In genomic region chr19:4326106-4326505, GRCm38 (mm10) we compare ENCODE assay signal across 17 mouse cellular contexts. TPM values are rescaled to one million over a fixed set of nuclear protein-coding genes. Genes with fewer than 3 reads are reported as not detected.
DNase-seq lines count a peak whose midpoint lies in the region; ATAC-seq lines count a peak whose summit lies in the region.
"Had no signal": no experiment of that assay in that cellular context is flagged by ENCODE, and none has a peak within 500 bp of the region (broad histone marks: within the 10 kb centered on the region; RNA-seq: fewer than 3 reads in every experiment).

No protein-coding gene starts in this region.

- WGBS in embryonic facial prominence, embryonic 14.5 days = 83% methylated on average over 3 of the region's 3 CpGs

- peak; percentile 53 for DNase-seq in heart, adult 11 months
- DNase-seq in heart, postnatal 4 days = no peak
- peak; percentile 24 for DNase-seq in kidney, postnatal 14 days
- DNase-seq in kidney, adult 18-20 months = no peak
- peak; percentile 35 for DNase-seq in embryonic facial prominence, embryonic 14.5 days (ENCODE audit: low spot score)
- peak; percentile 77 for DNase-seq in fat pad, adult 2 months (ENCODE audit: extremely low read depth, low read depth, low spot score)
- no peak for DNase-seq in layer of hippocampus, adult 9-10 months (ENCODE audit: low spot score)
- DNase-seq: adrenal gland, postnatal 10 days; cerebellum, adult 11 months; cerebellum, adult 8-10 months had no signal

- H3K9ac ChIP-seq in embryonic facial prominence, embryonic 14.5 days (ENCODE audit: low read depth, low read length) = no peak overlapping the region
- H3K9ac ChIP-seq: embryonic facial prominence, embryonic 15.5 days; forebrain, embryonic 12.5 days; heart, embryonic 12.5 days; hindbrain, embryonic 15.5 days had no signal

- no peak overlapping the region for H3K4me2 ChIP-seq in embryonic facial prominence, embryonic 14.5 days (ENCODE audit: low read depth, low read length)
- H3K4me2 ChIP-seq: embryonic facial prominence, embryonic 15.5 days; forebrain, embryonic 12.5 days; heart, embryonic 12.5 days; hindbrain, embryonic 15.5 days had no signal

- no peak overlapping the region for H3K4me3 ChIP-seq in embryonic facial prominence, embryonic 14.5 days (ENCODE audit: low read depth, low read length)
- H3K4me3 ChIP-seq: embryonic facial prominence, embryonic 15.5 days; forebrain, embryonic 12.5 days; heart, embryonic 12.5 days; hindbrain, embryonic 15.5 days had no signal

- ATAC-seq in embryonic facial prominence, embryonic 14.5 days (ENCODE audit: low read depth) = no peak; the same call in 1 of the 2 replicates
- ATAC-seq: forebrain, embryonic 16.5 days; intestine, embryonic 16.5 days had no signal

- no peaks in the 10 kb centered on the region for H3K9me3 ChIP-seq in embryonic facial prominence, embryonic 14.5 days (ENCODE audit: control insufficient read depth, low read length)
- H3K9me3 ChIP-seq: embryonic facial prominence, embryonic 15.5 days; forebrain, embryonic 12.5 days; G1E; heart, embryonic 12.5 days; hindbrain, embryonic 15.5 days had no signal

- H3K27ac ChIP-seq in embryonic facial prominence, embryonic 14.5 days (replicated peaks; ENCODE audit: low read depth, low read length) = no peak overlapping the region
- H3K27ac ChIP-seq: embryonic facial prominence, embryonic 15.5 days; forebrain, embryonic 12.5 days; hindbrain, embryonic 15.5 days had no signal

- no peaks in the 10 kb centered on the region for H3K27me3 ChIP-seq in embryonic facial prominence, embryonic 14.5 days (replicated peaks; ENCODE audit: control insufficient read depth, insufficient read depth, low read length)
- H3K27me3 ChIP-seq: embryonic facial prominence, embryonic 15.5 days; forebrain, embryonic 12.5 days; heart, embryonic 12.5 days; hindbrain, embryonic 15.5 days had no signal

- H3K36me3 ChIP-seq in embryonic facial prominence, embryonic 14.5 days (ENCODE audit: control insufficient read depth, insufficient read depth, low read length) = peaks cover 98% of the 10 kb centered on the region

- no peaks in the 10 kb centered on the region for H3K4me1 ChIP-seq in embryonic facial prominence, embryonic 14.5 days (ENCODE audit: control insufficient read depth, insufficient read depth, low read length)
- H3K4me1 ChIP-seq: embryonic facial prominence, embryonic 15.5 days; forebrain, embryonic 12.5 days had no signal

RNA-seq across cellular contexts. Expression of gene Grk2, which starts 20.1 kb away (rescaled TPM):
- total RNA-seq in heart, postnatal 4 days (2021) = 10 to 100 TPM; 46.2 to 54.0 TPM
- 17.0 and 18.9 TPM in 2 replicates for polyA plus RNA-seq in embryonic facial prominence, embryonic 14.5 days (2014; fragmentation: Nextera tagmentation; extraction: Ambion mirVana)

RNA-seq across cellular contexts. Expression of gene Ankrd13d, which starts 43.2 kb away (rescaled TPM):
- total RNA-seq in heart, postnatal 4 days (2021) = 1 to 10 TPM; 1.1 to 1.3 TPM
- polyA plus RNA-seq in embryonic facial prominence, embryonic 14.5 days (2014; fragmentation: Nextera tagmentation; extraction: Ambion mirVana) = 7.6 and 9.0 TPM in 2 replicates

RNA-seq across cellular contexts. Expression of gene Ssh3, which starts 57.1 kb away (rescaled TPM):
- 1 to 10 TPM; 8.4 to 9.0 TPM for total RNA-seq in heart, postnatal 4 days (2021)
- polyA plus RNA-seq in embryonic facial prominence, embryonic 14.5 days (2014; fragmentation: Nextera tagmentation; extraction: Ambion mirVana) = 16.3 and 16.6 TPM in 2 replicates

Comparison
In these comparisons a context has a peak if more than half of its experiments do, and no peak if none do; other contexts are left out.
1. DNase-seq: peak in heart, adult 11 months (single experiment), kidney, postnatal 14 days (single experiment), embryonic facial prominence, embryonic 14.5 days (single experiment) and fat pad, adult 2 months (single experiment); none in heart, postnatal 4 days (single experiment), kidney, adult 18-20 months (single experiment) and layer of hippocampus, adult 9-10 months (single experiment).